Mouse (Mus musculus): ENCODE results near the gene Trabd2b.

DNA sequence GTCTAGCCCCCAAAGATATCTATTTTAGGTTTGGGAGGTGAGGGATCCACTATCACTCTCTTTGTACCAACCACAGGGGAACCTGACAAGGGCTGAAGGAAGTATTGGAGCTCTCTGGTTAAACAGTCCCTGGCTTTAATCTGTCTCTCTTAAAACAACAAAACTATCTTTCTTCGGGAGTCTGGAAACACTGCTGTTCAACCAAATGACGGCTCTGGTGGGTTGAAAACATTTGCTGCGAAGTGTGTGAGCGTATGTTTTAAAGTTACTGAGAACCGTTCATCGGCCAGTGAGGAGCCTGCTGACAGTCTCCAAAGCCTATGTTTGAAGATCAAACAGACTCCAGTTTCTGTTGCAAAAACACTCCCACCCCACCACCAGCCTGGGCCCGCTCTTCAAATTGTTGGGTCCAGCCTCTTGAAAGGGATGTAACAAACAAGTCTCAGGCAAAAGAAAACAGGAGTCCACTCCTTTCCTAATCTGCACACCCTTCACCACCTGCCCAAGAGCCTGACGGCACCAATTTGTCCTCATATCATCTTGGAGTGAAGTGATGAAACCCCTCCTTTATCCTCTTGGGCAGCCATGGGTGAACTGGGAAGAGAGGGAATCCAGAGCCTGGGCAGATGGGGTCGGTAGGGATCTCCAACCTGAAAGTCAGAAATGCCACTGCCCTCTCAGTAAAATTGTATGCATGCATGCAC, 4.6 kb downstream of the Trabd2b start:
- TF ChIP-seq CTCF (IDR thresholded peaks at IDR 0.05; ENCODE audit: borderline replicate concordance, insufficient read depth, low read depth, low read length) = no peak
- TF ChIP-seq POLR2A (IDR thresholded peaks at IDR 0.05; ENCODE audit: borderline replicate concordance, insufficient read depth, low read length) = no peak
